Mouse (Mus musculus): ENCODE results near the gene Reg1.

GRCm38 (mm10) chr6:78425497-78425896, 3.0 kb downstream of the Reg1 start:
- TF ChIP-seq CTCF (IDR thresholded peaks at IDR 0.05; ENCODE audit: extremely low read depth, insufficient read depth, insufficient read length, insufficient replicate concordance): no peak
- no peak for TF ChIP-seq POLR2A (IDR thresholded peaks at IDR 0.05; ENCODE audit: low read depth, low read length)
